Mouse (Mus musculus) cerebellum, adult 2 months (tissue): ENCODE measurements at regions not wholly inside any gene's neighbourhood (a gene's known extent, or its start where the extent isn't known, plus 50 kb on each side); places are given as distances from the start of the nearest gene placed in this dataset.

Experiments used
- CTCF ChIP-seq: fragments of 200-500 bp; IDR thresholded peaks from 2 replicates; pipeline ENCODE4 v1.5.1; 2011; ENCODE audit warnings: low read depth, mild to moderate bottlenecking, control low read depth, low read length, moderate library complexity, borderline replicate concordance; ENCODE audit not compliant: insufficient read depth
- POLR2A ChIP-seq: fragments of 200-500 bp; IDR thresholded peaks from 2 replicates; pipeline ENCODE4 v1.6.1; 2011; ENCODE audit warnings: low read length, control low read depth, borderline replicate concordance; ENCODE audit not compliant: insufficient read depth

GRCm38 (mm10) chr4:101352178-101352577 is 66.9 kb upstream of the Ak4 start:
- TF ChIP-seq CTCF (no peak), POLR2A (no peak)
